Mouse (Mus musculus) thymus, postnatal 4 days (tissue): Measurements from ENCODE around the gene Neil1.
A peak's percentile ranks its signal among the peaks of the same experiment; 100 is the strongest.

Experiments
- DNase-seq: peaks from one replicate; pipeline ENCODE4 v3.0.0; 2021

Neil1 gene

GRCm38 (mm10) chr9:57138507-57138906 lies 9.6 kb downstream of the Neil1 start:
- DNase-seq, result no peak

- DNase-seq, result no peak
These were observed 10.3 kb downstream of the Neil1 start for GRCm38 (mm10) chr9:57137777-57138176.

DNA sequence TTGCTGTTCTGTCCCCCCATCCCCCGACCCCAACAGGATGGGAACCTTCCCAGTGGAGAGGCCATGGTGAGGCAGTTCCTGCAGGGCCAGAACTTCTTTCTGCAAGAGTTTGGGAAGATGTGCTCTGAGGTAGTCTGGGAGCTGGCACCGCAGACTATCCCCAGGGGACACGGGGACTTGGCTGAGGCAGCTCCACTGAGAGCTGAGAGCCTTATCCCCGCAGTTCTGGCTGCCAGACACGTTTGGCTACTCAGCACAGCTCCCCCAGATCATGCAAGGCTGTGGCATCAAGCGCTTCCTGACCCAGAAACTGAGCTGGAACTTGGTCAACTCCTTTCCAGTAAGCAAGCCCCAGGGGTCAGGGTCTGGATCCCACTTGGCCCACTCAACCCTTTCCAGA lies 10.9 kb downstream of the Neil1 start:
- no peak for DNase-seq

- peak; percentile 98 for DNase-seq
These were observed 17.3 kb downstream of the Neil1 start, which contains the start of gene Man2c1 for GRCm38 (mm10) chr9:57130577-57131433. Man2c1 (plus strand) TSS chr9:57130690.

- no peak for DNase-seq
These were observed 18.5 kb downstream of the Neil1 start for GRCm38 (mm10) chr9:57129641-57130040.

GRCm38 (mm10) chr9:57117261-57117755 lies 30.8 kb downstream of the Neil1 start:
- DNase-seq, result no peak
